Mouse (Mus musculus): ENCODE data around the gene Dclk2. TPM values are rescaled to one million over a fixed set of nuclear protein-coding genes. Genes with fewer than 3 reads are reported as not detected.
A peak's percentile ranks its signal among the peaks of the same experiment; 100 is the strongest.

Gene Dclk2
- polyA plus RNA-seq, 1 experiment from 2014 or later = 6.8 TPM

DNA sequence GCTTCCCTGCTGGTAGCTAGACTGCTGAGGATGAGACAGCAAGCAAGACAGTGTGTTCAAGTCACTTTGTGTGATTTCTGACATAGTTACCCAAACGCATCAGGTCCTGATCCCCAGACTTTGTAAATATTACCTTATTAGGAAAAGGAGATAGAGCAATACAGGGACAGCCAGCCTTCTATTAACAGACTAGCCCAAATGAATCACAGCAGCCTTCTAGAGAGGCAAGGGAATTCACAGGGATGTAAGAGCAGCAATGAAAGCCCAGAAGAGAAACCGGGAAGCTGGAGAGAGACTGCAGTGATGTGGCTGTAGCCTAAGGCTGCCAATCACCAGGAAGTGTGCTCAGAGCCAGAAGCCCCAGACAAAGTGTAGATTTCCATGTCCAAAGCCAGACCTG lies 111.0 kb downstream of the Dclk2 start:
- H3K9me3 ChIP-seq = no peaks in the 10 kb centered on the region
- no peak overlapping the region for H3K4me3 ChIP-seq
- WGBS = 27% methylated on average over 2 of the region's 2 CpGs
- no peak overlapping the region for H3K9ac ChIP-seq
- no peak overlapping the region for H3K4me2 ChIP-seq
- H3K36me3 ChIP-seq = no peaks in the 10 kb centered on the region
- H3K4me1 ChIP-seq = no peaks in the 10 kb centered on the region
- H3K27ac ChIP-seq = no peak overlapping the region
- ATAC-seq (ENCODE audit: borderline replicate concordance, extremely low read depth, low FRiP score, low TSS enrichment) = peak; percentile 57; the same call in 1 of the 2 replicates
- H3K27me3 ChIP-seq = no peaks in the 10 kb centered on the region

DNA sequence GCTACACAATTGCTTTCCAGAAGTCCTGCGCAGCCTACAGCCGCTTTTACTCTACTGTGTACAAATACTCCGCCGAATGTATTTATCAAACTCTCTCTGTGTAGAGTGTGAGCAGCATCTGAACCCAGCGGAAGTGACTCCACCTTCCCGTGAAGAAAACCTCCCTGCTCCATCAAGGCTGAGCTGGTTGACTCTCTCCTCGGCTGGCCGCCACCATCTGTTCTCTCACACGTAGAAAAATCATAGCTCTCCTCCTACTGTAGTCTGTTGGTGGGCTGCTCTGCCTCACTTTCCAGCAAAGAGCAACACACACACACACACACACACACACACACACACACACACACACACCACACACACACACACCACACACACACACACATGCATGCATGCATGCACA lies 111.5 kb downstream of the Dclk2 start:
- Histone ChIP-seq H3K36me3 (no peaks in the 10 kb centered on the region), H3K4me1 (no peaks in the 10 kb centered on the region), H3K27ac (peak overlapping the region; percentile 24), H3K27me3 (no peaks in the 10 kb centered on the region), H3K9me3 (no peaks in the 10 kb centered on the region), H3K4me3 (no peak overlapping the region), H3K9ac (no peak overlapping the region), H3K4me2 (no peak overlapping the region)
- WGBS = 57% methylated on average over 9 of the region's 9 CpGs
- ATAC-seq (ENCODE audit: borderline replicate concordance, extremely low read depth, low FRiP score, low TSS enrichment) = no peak

DNA sequence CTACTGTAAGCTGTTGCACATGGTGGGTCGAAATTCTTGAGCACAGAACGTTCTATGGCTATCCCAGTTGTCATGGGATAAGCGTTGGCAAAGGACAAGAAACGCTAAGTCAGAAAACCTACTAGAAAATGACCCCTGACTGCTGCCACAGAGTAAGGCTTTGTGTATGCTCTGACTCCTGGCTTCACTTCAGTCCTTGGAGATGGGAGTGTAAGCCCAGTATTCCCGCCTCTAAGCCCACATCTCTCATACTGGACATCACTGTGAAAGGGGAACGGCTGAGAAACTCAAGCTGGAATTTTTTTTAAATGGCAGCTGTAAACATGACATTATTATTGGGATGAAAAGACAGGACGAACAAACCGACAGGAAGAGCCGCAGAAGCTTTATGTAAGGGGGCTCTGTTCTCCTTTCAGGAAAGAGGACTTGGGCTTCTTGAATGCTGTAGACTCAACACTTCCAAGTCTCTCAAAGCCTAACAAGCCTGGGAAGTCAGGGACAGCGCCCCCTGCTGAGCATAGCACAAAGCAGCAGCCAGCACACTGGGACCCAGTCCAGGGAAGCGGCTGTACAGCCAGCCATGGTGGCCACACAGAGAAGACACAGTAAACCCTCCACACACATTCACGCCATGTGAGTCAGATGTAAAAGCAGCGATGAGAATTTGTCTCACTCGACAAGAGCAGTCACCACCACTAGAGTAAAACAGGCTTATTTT lies 112.7 kb downstream of the Dclk2 start:
- no peak overlapping the region for H3K4me3 ChIP-seq
- H3K27ac ChIP-seq = no peak overlapping the region
- ATAC-seq (ENCODE audit: borderline replicate concordance, extremely low read depth, low FRiP score, low TSS enrichment) = no peak
- no peaks in the 10 kb centered on the region for H3K4me1 ChIP-seq
- 69% methylated on average over 14 of the region's 14 CpGs for WGBS
- no peaks in the 10 kb centered on the region for H3K9me3 ChIP-seq
- no peaks in the 10 kb centered on the region for H3K27me3 ChIP-seq
- H3K4me2 ChIP-seq = no peak overlapping the region
- no peak overlapping the region for H3K9ac ChIP-seq
- no peaks in the 10 kb centered on the region for H3K36me3 ChIP-seq

DNA sequence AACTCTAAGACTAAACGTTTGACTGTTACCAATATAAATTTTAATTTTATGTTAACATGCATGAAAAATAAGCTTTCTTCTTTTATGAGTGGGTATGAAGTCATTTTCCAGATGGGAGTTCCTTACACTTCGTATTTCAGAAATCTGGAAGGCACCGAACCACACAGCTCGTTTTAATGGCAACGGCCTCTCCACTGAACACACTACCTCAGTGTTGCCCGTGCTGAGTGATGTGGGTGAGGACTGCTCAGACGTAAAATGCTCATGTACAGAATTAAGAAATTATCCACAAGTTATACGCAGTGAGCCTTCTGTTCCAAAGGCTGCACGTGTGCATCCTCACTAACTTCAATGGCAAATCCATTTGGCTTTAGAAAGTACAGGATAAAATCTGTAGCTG lies 113.8 kb downstream of the Dclk2 start:
- Histone ChIP-seq H3K36me3 (no peaks in the 10 kb centered on the region), H3K4me1 (no peaks in the 10 kb centered on the region), H3K4me2 (no peak overlapping the region), H3K9me3 (no peaks in the 10 kb centered on the region), H3K4me3 (no peak overlapping the region), H3K9ac (no peak overlapping the region), H3K27me3 (no peaks in the 10 kb centered on the region), H3K27ac (no peak overlapping the region)
- WGBS = 88% methylated on average over 9 of the region's 9 CpGs
- ATAC-seq (ENCODE audit: borderline replicate concordance, extremely low read depth, low FRiP score, low TSS enrichment) = no peak

DNA sequence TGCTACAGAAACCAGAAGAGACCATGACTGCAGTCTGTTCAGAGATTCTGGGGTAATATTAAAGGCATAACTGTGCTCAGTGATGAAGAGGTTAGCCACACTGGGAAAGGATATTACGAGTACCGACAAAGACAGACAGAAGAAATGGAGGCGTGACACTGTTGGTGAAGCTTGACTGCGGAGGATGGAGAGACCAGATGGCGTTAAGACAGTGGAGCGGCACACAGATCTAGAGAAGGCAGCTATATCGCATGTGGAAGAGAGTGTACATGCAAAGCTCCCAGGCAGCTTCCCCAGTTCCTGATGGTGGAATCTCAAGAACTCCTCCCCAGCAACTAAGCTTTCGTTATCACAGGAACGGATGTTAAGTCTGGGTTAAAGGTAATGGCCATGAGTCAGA lies 116.4 kb downstream of the Dclk2 start:
- Histone ChIP-seq H3K4me1 (no peaks in the 10 kb centered on the region), H3K9ac (no peak overlapping the region), H3K4me2 (no peak overlapping the region), H3K27ac (no peak overlapping the region), H3K27me3 (no peaks in the 10 kb centered on the region), H3K9me3 (no peaks in the 10 kb centered on the region), H3K36me3 (no peaks in the 10 kb centered on the region), H3K4me3 (no peak overlapping the region)
- WGBS = 80% methylated on average over 9 of the region's 9 CpGs
- ATAC-seq (ENCODE audit: borderline replicate concordance, extremely low read depth, low FRiP score, low TSS enrichment) = no peak

DNA sequence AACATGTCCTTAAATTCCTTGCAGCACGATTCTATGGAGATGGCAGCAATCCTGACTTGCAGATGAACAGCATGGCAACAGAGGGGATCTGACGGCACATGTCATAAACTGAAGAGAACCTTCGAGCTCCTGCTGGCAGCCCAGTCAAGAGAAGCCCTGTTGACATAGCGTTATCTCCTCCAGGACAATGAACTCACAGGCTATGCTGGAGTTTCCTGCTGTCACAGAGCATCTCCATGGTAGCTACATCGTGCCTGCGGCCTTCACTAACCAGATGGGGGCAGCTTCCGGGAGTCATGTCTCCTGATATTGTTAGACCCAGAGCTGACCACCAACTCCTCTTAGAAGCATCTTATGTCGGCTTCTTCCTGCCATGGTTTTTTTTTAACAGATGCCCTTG lies 117.8 kb downstream of the Dclk2 start:
- WGBS = 49% methylated on average over 8 of the region's 8 CpGs
- no peaks in the 10 kb centered on the region for H3K27me3 ChIP-seq
- H3K4me1 ChIP-seq = no peaks in the 10 kb centered on the region
- H3K9me3 ChIP-seq = no peaks in the 10 kb centered on the region
- no peak for ATAC-seq (ENCODE audit: borderline replicate concordance, extremely low read depth, low FRiP score, low TSS enrichment)
- H3K36me3 ChIP-seq = no peaks in the 10 kb centered on the region
- H3K9ac ChIP-seq = no peak overlapping the region
- H3K4me2 ChIP-seq = no peak overlapping the region
- H3K4me3 ChIP-seq = no peak overlapping the region
- H3K27ac ChIP-seq = no peak overlapping the region

DNA sequence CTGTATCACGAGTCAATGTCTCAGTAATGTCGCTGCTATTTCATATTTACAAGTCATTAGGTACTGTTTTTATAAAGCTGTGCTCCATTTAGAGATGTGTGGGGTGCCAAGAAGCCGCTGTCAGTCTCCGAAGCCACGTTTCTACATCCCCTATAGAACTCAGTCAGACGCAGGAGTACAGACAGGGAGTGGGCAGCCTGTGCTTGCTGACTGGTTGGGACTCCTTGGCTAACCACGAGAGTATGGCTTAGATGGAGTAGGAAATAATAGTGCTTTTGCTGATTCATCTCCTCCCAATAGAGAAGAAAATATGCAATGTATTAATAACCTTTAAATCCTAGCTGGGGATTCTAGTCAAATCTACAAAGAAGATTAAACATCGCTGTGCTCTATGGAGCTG lies 119.8 kb downstream of the Dclk2 start:
- Histone ChIP-seq H3K9me3 (no peaks in the 10 kb centered on the region), H3K27me3 (no peaks in the 10 kb centered on the region), H3K27ac (no peak overlapping the region), H3K4me1 (no peaks in the 10 kb centered on the region), H3K4me3 (no peak overlapping the region), H3K4me2 (no peak overlapping the region), H3K36me3 (no peaks in the 10 kb centered on the region), H3K9ac (no peak overlapping the region)
- 71% methylated on average over 8 of the region's 8 CpGs for WGBS
- ATAC-seq (ENCODE audit: borderline replicate concordance, extremely low read depth, low FRiP score, low TSS enrichment) = no peak

DNA sequence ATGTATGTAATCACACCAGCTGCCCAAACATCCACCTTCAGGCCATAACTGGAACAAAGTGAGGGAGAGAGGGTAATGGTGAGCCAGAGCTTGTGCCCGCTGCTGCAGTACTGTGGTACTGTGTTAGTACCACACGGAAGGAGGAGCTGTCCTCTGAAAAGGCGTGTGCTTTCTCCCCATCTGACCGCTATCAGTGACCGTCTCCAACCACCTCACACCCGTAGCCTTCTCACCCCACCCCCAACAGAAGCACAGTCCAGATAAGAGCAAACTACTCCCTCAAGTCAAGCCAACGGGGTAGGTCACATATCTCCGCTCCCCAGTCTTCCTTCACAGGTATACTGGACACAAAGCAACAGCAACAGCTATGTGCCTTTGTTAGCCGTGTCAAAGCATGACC lies 121.6 kb downstream of the Dclk2 start:
- Histone ChIP-seq H3K27ac (no peak overlapping the region), H3K4me3 (no peak overlapping the region), H3K4me1 (peaks cover under 1% of the 10 kb centered on the region), H3K36me3 (no peaks in the 10 kb centered on the region), H3K4me2 (no peak overlapping the region), H3K9ac (no peak overlapping the region), H3K9me3 (no peaks in the 10 kb centered on the region), H3K27me3 (no peaks in the 10 kb centered on the region)
- ATAC-seq (ENCODE audit: borderline replicate concordance, extremely low read depth, low FRiP score, low TSS enrichment) = peak; percentile 51; the same call in 1 of the 2 replicates
- 80% methylated on average over 9 of the region's 9 CpGs for WGBS

DNA sequence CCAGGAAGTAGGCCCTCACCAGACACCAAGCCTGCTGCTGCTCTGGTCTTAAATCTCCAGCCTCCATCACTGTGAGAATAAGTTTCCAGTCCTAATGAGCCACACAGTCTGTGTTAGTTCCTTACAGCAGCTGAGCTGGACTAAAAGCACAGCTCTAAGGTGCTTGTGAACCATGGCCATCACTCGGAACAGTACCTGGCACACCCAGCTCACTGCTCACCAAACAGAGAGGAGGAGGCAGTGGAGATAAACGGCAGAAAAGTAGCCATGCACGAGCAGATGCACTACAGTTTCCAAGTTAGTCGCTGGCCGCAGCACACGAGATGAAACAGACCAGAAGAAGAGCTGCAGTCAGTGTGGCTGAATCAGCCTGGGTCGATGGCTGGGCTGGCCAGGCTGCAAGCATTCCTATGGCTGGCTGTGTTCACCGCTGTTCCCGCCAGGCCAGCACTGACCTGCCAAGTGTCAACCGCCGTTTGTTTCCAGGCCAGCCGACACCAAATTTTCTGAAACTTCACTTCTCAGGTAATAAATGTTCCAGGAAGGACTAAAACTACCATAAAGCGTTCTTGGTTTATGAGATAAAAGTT lies 122.7 kb downstream of the Dclk2 start:
- no peaks in the 10 kb centered on the region for H3K9me3 ChIP-seq
- no peak overlapping the region for H3K9ac ChIP-seq
- no peak overlapping the region for H3K27ac ChIP-seq
- ATAC-seq (ENCODE audit: borderline replicate concordance, extremely low read depth, low FRiP score, low TSS enrichment) = no peak
- 75% methylated on average over 13 of the region's 13 CpGs for WGBS
- no peak overlapping the region for H3K4me3 ChIP-seq
- H3K4me2 ChIP-seq = no peak overlapping the region
- no peaks in the 10 kb centered on the region for H3K36me3 ChIP-seq
- H3K4me1 ChIP-seq = peaks cover 12% of the 10 kb centered on the region
- H3K27me3 ChIP-seq = no peaks in the 10 kb centered on the region

DNA sequence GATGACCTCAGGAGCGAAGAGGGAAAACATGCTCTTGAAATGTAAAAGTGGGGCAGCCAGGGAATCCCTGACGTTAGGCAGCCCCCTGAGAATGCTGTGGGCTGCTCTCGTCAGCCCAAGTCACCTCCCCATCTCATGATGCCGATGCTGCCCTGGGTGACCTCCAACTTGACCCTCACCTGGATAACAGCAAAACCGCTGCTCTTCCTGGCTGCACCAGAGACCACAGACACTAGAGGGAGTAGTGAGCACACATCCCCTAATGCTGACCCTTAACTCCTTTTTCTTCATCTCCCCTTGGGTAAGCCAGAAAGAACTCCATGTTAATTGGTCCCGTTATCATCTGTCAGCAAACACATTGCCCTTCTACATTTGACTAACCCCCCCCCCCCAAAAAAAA lies 123.9 kb downstream of the Dclk2 start:
- Histone ChIP-seq H3K4me2 (no peak overlapping the region), H3K27ac (no peak overlapping the region), H3K36me3 (no peaks in the 10 kb centered on the region), H3K4me3 (no peak overlapping the region), H3K4me1 (peaks cover 12% of the 10 kb centered on the region), H3K27me3 (no peaks in the 10 kb centered on the region), H3K9me3 (no peaks in the 10 kb centered on the region), H3K9ac (no peak overlapping the region)
- WGBS = 36% methylated on average over 6 of the region's 6 CpGs
- ATAC-seq (ENCODE audit: borderline replicate concordance, extremely low read depth, low FRiP score, low TSS enrichment) = no peak

DNA sequence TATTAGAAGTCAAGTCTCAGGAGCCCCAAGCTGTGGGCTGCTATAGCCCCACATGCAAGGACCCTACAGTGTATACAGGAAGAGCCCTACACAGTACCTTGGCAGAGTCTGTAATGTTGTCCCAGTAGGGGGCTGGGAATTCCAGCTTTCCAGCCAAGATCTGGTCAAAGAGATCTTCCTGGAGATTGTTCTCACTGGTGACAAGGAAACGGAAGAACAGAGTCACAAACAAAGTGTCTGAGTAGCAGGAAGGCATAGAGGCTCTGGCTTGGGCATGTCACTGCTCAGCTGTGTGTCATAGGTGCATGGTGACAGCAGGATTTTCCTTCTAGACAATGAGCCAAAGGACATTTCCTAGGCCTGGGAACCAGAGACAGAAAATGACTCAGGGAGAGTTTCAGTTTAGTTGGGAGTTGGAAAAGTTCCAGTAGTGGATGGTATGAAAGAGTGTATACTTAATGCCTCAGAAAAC lies 126.9 kb downstream of the Dclk2 start:
- Histone ChIP-seq H3K9me3 (no peaks in the 10 kb centered on the region), H3K4me3 (no peak overlapping the region), H3K27ac (peak overlapping the region; percentile 46), H3K27me3 (no peaks in the 10 kb centered on the region), H3K36me3 (no peaks in the 10 kb centered on the region), H3K9ac (no peak overlapping the region), H3K4me2 (no peak overlapping the region), H3K4me1 (peaks cover 32% of the 10 kb centered on the region)
- 21% methylated on average over 1 of the region's 1 CpGs for whole genome bisulfite sequencing
- ATAC-seq (ENCODE audit: borderline replicate concordance, extremely low read depth, low FRiP score, low TSS enrichment) = peak; percentile 69

DNA sequence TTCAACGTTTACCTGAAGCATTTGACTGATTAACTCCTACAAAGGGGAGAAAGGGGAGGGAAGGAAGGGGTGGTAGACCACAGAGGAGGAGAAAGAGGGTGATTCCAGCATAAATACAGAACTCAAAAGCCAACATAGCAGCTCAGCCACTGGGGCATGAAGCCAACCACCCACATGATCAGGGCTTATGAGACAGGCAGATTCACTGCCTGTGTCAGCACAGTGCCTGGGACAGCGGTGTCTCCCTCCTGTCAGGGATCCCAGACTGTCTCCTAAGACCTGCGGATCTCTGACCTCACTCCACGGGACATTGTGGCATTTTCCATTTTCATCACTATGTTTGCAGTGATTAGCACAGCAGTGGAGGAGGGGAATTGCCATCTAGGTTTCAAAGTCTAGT lies 127.4 kb downstream of the Dclk2 start:
- Histone ChIP-seq H3K9me3 (no peaks in the 10 kb centered on the region), H3K36me3 (no peaks in the 10 kb centered on the region), H3K27ac (peak overlapping the region; percentile 46), H3K4me3 (no peak overlapping the region), H3K4me1 (peaks cover 37% of the 10 kb centered on the region), H3K4me2 (no peak overlapping the region), H3K9ac (no peak overlapping the region), H3K27me3 (no peaks in the 10 kb centered on the region)
- WGBS = 46% methylated on average over 4 of the region's 4 CpGs
- ATAC-seq (ENCODE audit: borderline replicate concordance, extremely low read depth, low FRiP score, low TSS enrichment) = no peak
